Mouse (Mus musculus): Measurements from ENCODE around the gene Ccdc85b. TPM values are rescaled to one million over a fixed set of nuclear protein-coding genes. Genes with fewer than 3 reads are reported as not detected.
A peak's percentile ranks its signal among the peaks of the same experiment; 100 is the strongest.
"Not testable (repeated sequence)": the region's sequence is repeated elsewhere in the genome, so short reads cannot be mapped to it uniquely, and the experiment has no call there.

Gene Ccdc85b
- polyA plus RNA-seq, 1 experiment from 2014 or later = 8.5 TPM

- peak overlapping the region; percentile 61 for H3K4me2 ChIP-seq (replicated peaks; ENCODE audit: low read depth, low read length)
- WGBS = under 1% methylated on average over 59 of the region's 59 CpGs
- no peaks in the 10 kb centered on the region for H3K27me3 ChIP-seq (ENCODE audit: control insufficient read depth, insufficient read depth, low read length)
- H3K9me3 ChIP-seq (ENCODE audit: control insufficient read depth, low read length) = no peaks in the 10 kb centered on the region
- peak; percentile 7 for ATAC-seq (ENCODE audit: low FRiP score, low TSS enrichment)
- H3K4me1 ChIP-seq (ENCODE audit: control insufficient read depth, insufficient read depth, low read length) = peaks cover 21% of the 10 kb centered on the region; the same call in 1 of the 2 replicates
- peaks cover 37% of the 10 kb centered on the region for H3K36me3 ChIP-seq (ENCODE audit: control insufficient read depth, insufficient read depth, low read length)
- H3K4me3 ChIP-seq (ENCODE audit: low read length) = peak overlapping the region; percentile 97
- H3K9ac ChIP-seq (ENCODE audit: low read depth, low read length) = peak overlapping the region; percentile 96
- peak overlapping the region; percentile 98 for H3K27ac ChIP-seq (ENCODE audit: low read depth, low read length)
These were observed 33.4 kb upstream of the Ccdc85b start for GRCm38 (mm10) chr19:5490898-5491708.

DNA sequence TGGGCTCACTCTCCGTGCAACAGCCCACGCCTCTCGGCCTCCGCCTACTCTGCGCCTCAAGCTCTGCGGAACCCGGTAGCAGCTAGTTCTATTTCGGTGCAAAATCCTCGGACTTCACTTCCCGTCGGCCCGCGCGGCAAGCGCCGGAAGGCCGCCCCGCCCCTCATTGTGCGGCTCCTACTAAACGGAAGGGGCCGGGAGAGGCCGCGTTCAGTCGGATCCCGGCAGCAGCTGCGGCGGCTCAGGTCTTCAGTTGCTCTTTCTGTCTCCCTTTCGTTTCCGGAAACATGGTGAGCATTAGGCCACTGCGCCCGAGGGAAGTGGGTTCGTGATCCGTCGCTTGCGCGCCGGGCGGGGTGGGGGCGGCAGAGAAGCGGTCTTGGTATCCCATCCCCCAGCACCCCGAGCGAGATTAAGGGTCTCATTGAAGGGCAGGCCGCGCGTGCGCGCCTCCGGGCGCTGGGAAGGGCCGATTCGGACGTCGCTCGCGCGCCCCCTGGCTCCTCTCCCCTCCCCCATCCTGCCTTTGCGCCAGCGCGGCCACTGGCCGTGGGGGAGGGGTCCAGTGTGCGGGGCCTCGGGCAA is 32.7 kb upstream of the Ccdc85b start, which contains the start of gene Cfl1:
Gene Cfl1 (plus strand): TSS at position 143 of the 585 bp plus-strand sequence.
- Histone ChIP-seq H3K36me3 (ENCODE audit: control insufficient read depth, insufficient read depth, low read length) (peaks cover 37% of the 10 kb centered on the region), H3K27ac (ENCODE audit: low read depth, low read length) (peak within 1 kb of the TSS; percentile 98), H3K27me3 (ENCODE audit: control insufficient read depth, insufficient read depth, low read length) (no peaks in the 10 kb centered on the region), H3K4me3 (ENCODE audit: low read length) (peak within 1 kb of the TSS; percentile 97), H3K9me3 (ENCODE audit: control insufficient read depth, low read length) (no peaks in the 10 kb centered on the region), H3K4me1 (ENCODE audit: control insufficient read depth, insufficient read depth, low read length) (peaks cover 21% of the 10 kb centered on the region; the same call in 1 of the 2 replicates), H3K9ac (ENCODE audit: low read depth, low read length) (peak within 1 kb of the TSS; percentile 96), H3K4me2 (replicated peaks; ENCODE audit: low read depth, low read length) (peak within 1 kb of the TSS; percentile 81)
- peak; percentile 60 for ATAC-seq (ENCODE audit: low FRiP score, low TSS enrichment)
- WGBS = under 1% methylated on average over 60 of the region's 62 CpGs

GRCm38 (mm10) chr19:5489721-5490120 is 32.0 kb upstream of the Ccdc85b start:
- not testable (repeated sequence) for ATAC-seq (ENCODE audit: low FRiP score, low TSS enrichment); H3K4me2 ChIP-seq (replicated peaks; ENCODE audit: low read depth, low read length); H3K27me3 ChIP-seq (ENCODE audit: control insufficient read depth, insufficient read depth, low read length); H3K9ac ChIP-seq (ENCODE audit: low read depth, low read length); H3K9me3 ChIP-seq (ENCODE audit: control insufficient read depth, low read length)
- peak overlapping the region; percentile 97; the same call in 1 of the 2 replicates for H3K4me3 ChIP-seq (ENCODE audit: low read length)
- H3K27ac ChIP-seq (ENCODE audit: low read depth, low read length) = peak overlapping the region; percentile 98; the same call in 1 of the 2 replicates
- peaks cover 21% of the 10 kb centered on the region; the same call in 1 of the 2 replicates for H3K4me1 ChIP-seq (ENCODE audit: control insufficient read depth, insufficient read depth, low read length)
- 50% methylated on average over 10 of the region's 10 CpGs for WGBS
- peaks cover 40% of the 10 kb centered on the region for H3K36me3 ChIP-seq (ENCODE audit: control insufficient read depth, insufficient read depth, low read length)

DNA sequence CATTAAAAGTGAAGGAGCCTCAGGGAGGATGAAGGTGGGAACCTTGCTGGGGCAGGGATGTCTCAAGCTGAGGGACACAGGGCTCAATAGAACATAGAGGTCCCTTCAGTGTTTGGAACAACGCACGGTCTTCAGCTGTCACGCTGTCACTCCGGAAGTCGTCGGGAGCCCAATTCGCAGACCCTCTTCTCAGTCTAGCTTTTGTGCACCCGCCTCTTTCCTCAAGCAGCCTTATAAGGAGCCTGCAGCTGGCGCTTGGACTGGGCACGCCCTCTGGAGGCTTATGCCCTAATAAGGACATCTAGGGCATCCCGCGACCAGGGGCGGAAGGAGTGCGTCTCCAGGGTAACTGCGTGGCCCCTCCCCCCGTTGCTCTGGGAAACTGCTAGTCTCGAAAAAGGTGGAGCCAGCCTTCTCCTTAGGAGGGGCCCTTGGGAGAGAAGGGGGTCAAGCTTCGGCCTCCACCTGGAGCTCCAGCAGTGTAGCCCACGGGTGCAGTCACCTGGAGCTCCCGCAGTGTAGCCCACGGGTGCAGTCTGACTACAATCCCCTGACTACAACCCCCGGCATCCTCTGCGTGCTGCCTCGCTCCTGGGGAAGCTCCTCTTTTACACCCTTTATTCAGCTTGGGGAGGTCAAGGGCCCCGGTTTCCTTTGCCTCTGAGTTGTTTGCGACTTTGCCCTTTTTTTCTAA is 31.3 kb upstream of the Ccdc85b start:
- Histone ChIP-seq H3K4me2 (replicated peaks; ENCODE audit: low read depth, low read length) (peak overlapping the region; percentile 81), H3K4me3 (ENCODE audit: low read length) (peak overlapping the region; percentile 56), H3K4me1 (ENCODE audit: control insufficient read depth, insufficient read depth, low read length) (peaks cover 18% of the 10 kb centered on the region; the same call in 1 of the 2 replicates), H3K36me3 (ENCODE audit: control insufficient read depth, insufficient read depth, low read length) (peaks cover 40% of the 10 kb centered on the region), H3K9me3 (ENCODE audit: control insufficient read depth, low read length) (no peaks in the 10 kb centered on the region), H3K27ac (ENCODE audit: low read depth, low read length) (peak overlapping the region; percentile 98), H3K9ac (ENCODE audit: low read depth, low read length) (peak overlapping the region; percentile 52; the same call in 1 of the 2 replicates), H3K27me3 (ENCODE audit: control insufficient read depth, insufficient read depth, low read length) (no peaks in the 10 kb centered on the region)
- WGBS = under 1% methylated on average over 26 of the region's 26 CpGs
- peak; percentile 87 for ATAC-seq (ENCODE audit: low FRiP score, low TSS enrichment)

DNA sequence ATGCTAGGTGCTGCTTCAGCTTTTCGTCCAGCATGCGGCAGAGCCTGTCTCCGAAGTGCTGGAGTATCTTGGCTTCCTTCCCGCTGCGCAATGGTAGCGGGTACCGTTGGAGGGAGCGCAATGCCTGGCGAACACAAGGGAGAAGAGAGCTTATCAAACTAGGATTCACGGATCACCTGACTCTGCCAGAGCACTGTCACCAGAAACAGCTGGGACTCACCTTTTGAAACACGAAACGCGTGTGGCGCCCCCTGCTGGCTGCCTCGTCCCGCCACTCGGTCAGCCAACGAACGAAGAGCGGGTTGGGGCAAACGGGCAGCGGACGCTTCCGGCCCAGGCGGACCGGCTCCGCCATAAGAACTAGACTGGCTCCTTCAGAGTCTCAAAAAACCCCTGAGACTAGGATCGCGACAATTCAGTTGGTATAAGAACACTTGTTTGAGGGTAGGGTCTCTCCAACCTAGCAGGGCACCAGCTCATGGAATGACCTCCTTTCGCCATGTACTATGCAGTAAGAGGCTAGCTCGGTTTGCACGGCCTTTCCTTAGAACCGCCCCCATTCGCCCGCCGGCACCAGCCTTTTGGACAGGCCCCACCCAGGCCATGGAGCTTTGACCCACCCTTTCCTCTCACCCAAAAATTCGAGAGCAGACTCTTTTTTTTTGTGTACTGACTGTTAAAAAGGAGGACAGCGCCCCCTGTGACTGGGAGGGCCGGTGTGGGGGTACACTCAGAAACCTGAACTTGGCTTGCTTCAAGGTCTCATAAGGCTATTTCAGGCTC is 30.3 kb upstream of the Ccdc85b start, which contains the start of gene Mus81:
Gene Mus81 (minus strand): TSS at position 635 of the 783 bp plus-strand sequence.
- H3K9ac ChIP-seq (ENCODE audit: low read depth, low read length) = peak within 1 kb of the TSS; percentile 61
- under 1% methylated on average over 39 of the region's 39 CpGs for WGBS
- ATAC-seq (ENCODE audit: low FRiP score, low TSS enrichment) = peak; percentile 76
- H3K27me3 ChIP-seq (ENCODE audit: control insufficient read depth, insufficient read depth, low read length) = no peaks in the 10 kb centered on the region
- peaks cover 13% of the 10 kb centered on the region; the same call in 1 of the 2 replicates for H3K4me1 ChIP-seq (ENCODE audit: control insufficient read depth, insufficient read depth, low read length)
- peaks cover 40% of the 10 kb centered on the region for H3K36me3 ChIP-seq (ENCODE audit: control insufficient read depth, insufficient read depth, low read length)
- peak within 1 kb of the TSS; percentile 98 for H3K27ac ChIP-seq (ENCODE audit: low read depth, low read length)
- H3K4me3 ChIP-seq (ENCODE audit: low read length) = peak within 1 kb of the TSS; percentile 56
- H3K4me2 ChIP-seq (replicated peaks; ENCODE audit: low read depth, low read length) = peak within 1 kb of the TSS; percentile 81
- no peaks in the 10 kb centered on the region for H3K9me3 ChIP-seq (ENCODE audit: control insufficient read depth, low read length)

DNA sequence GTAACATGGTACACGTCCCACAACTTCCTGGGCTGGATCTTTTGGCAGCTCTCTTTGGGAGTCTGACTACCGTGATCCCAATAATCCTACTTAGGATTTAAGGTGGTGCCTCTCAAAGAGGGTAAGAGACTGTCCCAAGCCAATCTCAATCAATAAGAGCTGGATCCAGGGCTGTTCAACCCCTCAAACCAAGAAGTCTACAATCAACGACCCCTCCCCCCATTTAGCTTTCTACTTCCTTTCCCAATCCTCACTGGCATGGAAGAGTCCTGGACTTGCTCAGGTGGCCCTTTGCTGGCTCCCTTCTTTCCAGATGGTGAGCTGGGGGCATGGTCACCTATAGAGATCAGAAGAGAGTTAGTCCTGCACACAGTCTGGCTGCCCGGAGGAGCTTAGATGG is 29.1 kb upstream of the Ccdc85b start:
- peaks cover 10% of the 10 kb centered on the region; the same call in 1 of the 2 replicates for H3K4me1 ChIP-seq (ENCODE audit: control insufficient read depth, insufficient read depth, low read length)
- no peak overlapping the region for H3K4me2 ChIP-seq (replicated peaks; ENCODE audit: low read depth, low read length)
- no peaks in the 10 kb centered on the region for H3K27me3 ChIP-seq (ENCODE audit: control insufficient read depth, insufficient read depth, low read length)
- no peaks in the 10 kb centered on the region for H3K9me3 ChIP-seq (ENCODE audit: control insufficient read depth, low read length)
- no peak overlapping the region for H3K9ac ChIP-seq (ENCODE audit: low read depth, low read length)
- 85% methylated on average over 4 of the region's 4 CpGs for WGBS
- peaks cover 44% of the 10 kb centered on the region for H3K36me3 ChIP-seq (ENCODE audit: control insufficient read depth, insufficient read depth, low read length)
- H3K4me3 ChIP-seq (ENCODE audit: low read length) = no peak overlapping the region
- ATAC-seq (ENCODE audit: low FRiP score, low TSS enrichment) = no peak
- no peak overlapping the region for H3K27ac ChIP-seq (ENCODE audit: low read depth, low read length)

DNA sequence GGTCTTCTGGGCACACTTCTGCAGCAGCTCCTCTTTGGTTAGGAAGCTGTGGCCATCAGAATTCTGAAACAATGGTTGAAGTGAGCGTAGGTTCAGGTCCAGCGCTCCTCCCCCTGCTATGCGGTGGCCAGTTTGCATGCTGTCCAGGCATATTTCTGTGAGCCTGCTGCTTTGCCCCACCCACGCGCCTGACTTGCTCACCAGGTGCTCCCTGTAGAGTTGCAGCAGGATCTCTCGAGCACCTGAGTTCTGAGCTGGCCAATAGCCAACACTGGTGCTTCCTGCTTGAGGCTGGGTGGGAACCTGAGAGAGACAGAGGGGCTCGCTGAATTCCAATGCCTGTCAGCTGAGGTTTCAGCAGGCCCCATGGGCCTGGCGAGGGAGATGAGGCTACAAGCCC is 28.6 kb upstream of the Ccdc85b start:
- Histone ChIP-seq H3K27me3 (ENCODE audit: control insufficient read depth, insufficient read depth, low read length) (no peaks in the 10 kb centered on the region), H3K36me3 (ENCODE audit: control insufficient read depth, insufficient read depth, low read length) (peaks cover 48% of the 10 kb centered on the region), H3K9me3 (ENCODE audit: control insufficient read depth, low read length) (no peaks in the 10 kb centered on the region), H3K4me3 (ENCODE audit: low read length) (no peak overlapping the region), H3K4me1 (ENCODE audit: control insufficient read depth, insufficient read depth, low read length) (peaks cover 9% of the 10 kb centered on the region; the same call in 1 of the 2 replicates), H3K9ac (ENCODE audit: low read depth, low read length) (no peak overlapping the region), H3K27ac (ENCODE audit: low read depth, low read length) (no peak overlapping the region), H3K4me2 (replicated peaks; ENCODE audit: low read depth, low read length) (no peak overlapping the region)
- no peak for ATAC-seq (ENCODE audit: low FRiP score, low TSS enrichment)
- WGBS = 78% methylated on average over 8 of the region's 8 CpGs

GRCm38 (mm10) chr19:5485821-5486220 is 28.1 kb upstream of the Ccdc85b start:
- Histone ChIP-seq H3K36me3 (ENCODE audit: control insufficient read depth, insufficient read depth, low read length) (peaks cover 53% of the 10 kb centered on the region), H3K4me2 (replicated peaks; ENCODE audit: low read depth, low read length) (no peak overlapping the region), H3K9ac (ENCODE audit: low read depth, low read length) (no peak overlapping the region), H3K9me3 (ENCODE audit: control insufficient read depth, low read length) (no peaks in the 10 kb centered on the region), H3K4me1 (ENCODE audit: control insufficient read depth, insufficient read depth, low read length) (peaks cover 9% of the 10 kb centered on the region; the same call in 1 of the 2 replicates), H3K27ac (ENCODE audit: low read depth, low read length) (no peak overlapping the region), H3K4me3 (ENCODE audit: low read length) (no peak overlapping the region), H3K27me3 (ENCODE audit: control insufficient read depth, insufficient read depth, low read length) (no peaks in the 10 kb centered on the region)
- ATAC-seq (ENCODE audit: low FRiP score, low TSS enrichment) = no peak
- WGBS = 93% methylated on average over 7 of the region's 7 CpGs

Measured in kidney, embryonic 14.5 days (tissue).